Mouse (Mus musculus) gastrocnemius, adult 2 months (tissue): ENCODE results near the gene B4galt7. TPM values are rescaled to one million over a fixed set of nuclear protein-coding genes. Genes with fewer than 3 reads are reported as not detected.
A peak's percentile ranks its signal among the peaks of the same experiment; 100 is the strongest.
"Not testable (repeated sequence)": the region's sequence is repeated elsewhere in the genome, so short reads cannot be mapped to it uniquely, and the experiment has no call there.

Experiments
- DNase-seq: peaks from one replicate; pipeline ENCODE4 v3.0.0; 2022
- H3K27ac ChIP-seq: fragments of 200-600 bp; 2 replicates; pipeline ENCODE4 v1.8.1; 2022; ENCODE audit warnings: mild to moderate bottlenecking
- H3K4me3 ChIP-seq: fragments of 200-600 bp; 2 replicates; pipeline ENCODE4 v1.8.1; 2022; ENCODE audit warnings: mild to moderate bottlenecking, moderate library complexity
- CTCF ChIP-seq: fragments of 200-600 bp; IDR thresholded peaks from 2 replicates; pipeline ENCODE4 v1.8.1; 2022; ENCODE audit warnings: antibody characterized with exemption, mild to moderate bottlenecking, moderate library complexity
- intact Hi-C: fragments of 180-260 bp; cut with DNase I; formaldehyde crosslinking; loops from one replicate; pipeline ENCODE4 v1.15.1; 2025
- total RNA-seq, 2 experiments: library from RNA; stranded (reverse); gene quantifications; 2 replicates each; pipeline ENCODE4 v1.2.3; 2021

The B4galt7 gene
- total RNA-seq, 2 experiments from 2014 or later: 5.9 to 7.1 TPM

DNA sequence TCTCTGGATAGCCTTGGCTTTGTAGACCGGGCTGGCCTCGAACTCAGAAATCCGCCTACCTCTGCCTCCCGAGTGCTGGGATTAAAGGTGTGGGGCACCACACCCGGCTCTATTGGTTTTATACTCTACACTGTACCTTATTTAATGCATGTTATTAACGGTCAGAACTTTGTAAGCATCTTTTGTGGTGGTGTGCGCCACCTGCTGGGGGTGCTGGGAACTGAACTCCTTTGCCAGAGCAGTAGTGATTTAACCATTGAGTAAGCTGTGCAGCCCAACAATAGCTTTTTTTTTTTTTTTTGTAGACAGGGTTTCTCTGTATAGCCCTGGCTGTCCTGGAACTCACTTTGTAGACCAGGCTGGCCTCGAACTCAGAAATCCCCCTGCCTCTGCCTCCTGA is 40.8 kb downstream of the B4galt7 start:
- not testable (repeated sequence) for H3K4me3 ChIP-seq, H3K27ac ChIP-seq
- DNase-seq: peak; percentile 76
- intact Hi-C loops: loop anchor here (1.0 to 5.0 kb wide), 3 partner anchors 18 to 52 kb away; partner anchors contain the start of genes B230219D22Rik and Caml
- peak; percentile 85 for TF ChIP-seq CTCF

DNA sequence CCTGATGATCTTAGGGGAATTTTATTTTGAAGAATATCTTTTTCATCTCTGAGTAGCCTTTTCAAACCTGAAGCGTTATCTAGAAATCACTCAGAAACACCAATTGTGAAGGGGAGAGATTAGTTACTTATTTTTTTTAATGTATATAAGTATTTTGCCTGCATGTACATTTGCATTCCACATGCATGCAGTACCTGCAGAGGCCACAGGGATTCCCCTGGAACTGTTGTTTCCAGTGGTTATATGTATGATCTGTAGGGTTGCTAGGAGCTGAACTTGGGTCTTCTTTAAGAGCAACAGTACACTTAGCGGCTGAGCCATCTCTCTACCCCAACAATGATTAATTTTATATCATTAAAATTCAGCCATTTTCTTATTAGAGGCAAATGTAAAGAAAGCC is 44.8 kb downstream of the B4galt7 start:
- intact Hi-C loops: loop anchor here (5.0 kb wide), 1 partner anchor 48 kb away; the partner anchor contains the start of gene B230219D22Rik

DNA sequence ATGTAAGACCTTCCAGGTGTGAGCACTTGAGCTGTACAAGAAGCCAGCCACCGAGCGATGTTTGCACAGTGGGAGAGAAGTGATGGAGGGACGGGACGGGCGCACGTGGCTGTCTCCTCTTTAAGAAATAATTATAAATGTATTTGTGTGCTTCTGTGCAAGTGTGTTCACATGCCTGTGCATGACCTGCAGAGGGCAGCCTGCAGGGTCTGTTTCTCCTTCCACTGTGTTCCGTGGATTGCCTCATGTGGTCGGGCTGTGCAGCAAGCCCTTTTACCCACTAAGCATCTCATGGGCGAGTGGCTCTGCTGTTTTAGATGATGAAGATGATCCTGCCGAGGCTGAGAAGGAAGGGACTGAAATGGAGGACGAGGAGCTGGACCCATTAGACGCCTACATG is 50.4 kb downstream of the B4galt7 start:
- DNase-seq: no peak
- no peak; the same call in 1 of the 2 replicates for TF ChIP-seq CTCF
- H3K4me3 ChIP-seq: no peak overlapping the region
- H3K27ac ChIP-seq: no peak overlapping the region
- intact Hi-C loops: no loop called here

More for the DNA sequence above, 44.8 kb downstream of the B4galt7 start:
- Histone ChIP-seq H3K4me3 (no peak overlapping the region), H3K27ac (no peak overlapping the region)
- DNase-seq: no peak
- peak; percentile 36; the same call in 1 of the 2 replicates for TF ChIP-seq CTCF

DNA sequence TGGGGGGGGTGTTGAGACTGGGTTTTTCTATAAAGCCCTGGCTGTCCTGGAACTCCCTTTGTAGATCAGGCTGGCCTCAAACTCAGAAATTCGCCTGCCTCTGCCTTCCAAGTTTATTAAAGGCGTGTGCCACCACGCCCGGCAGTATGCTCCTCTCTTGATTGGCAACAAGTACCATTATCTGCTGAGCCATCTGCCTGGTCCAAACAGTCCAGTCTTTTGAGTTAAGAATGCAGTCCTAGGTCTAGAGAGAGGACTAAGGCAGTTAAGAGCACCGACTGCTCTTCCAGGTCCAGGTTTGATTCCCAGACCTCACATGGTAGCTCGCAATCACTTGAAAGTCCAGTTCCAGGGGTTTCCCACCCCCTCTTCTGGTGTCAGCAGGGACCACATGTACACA is 51.3 kb downstream of the B4galt7 start:
- no peak overlapping the region for H3K4me3 ChIP-seq
- no peak overlapping the region for H3K27ac ChIP-seq
- DNase-seq: no peak
- no peak for TF ChIP-seq CTCF
- intact Hi-C loops: no loop called here

Other genes with a start within 250 kb of the B4galt7 start
- 10 to 100 TPM; 36.7 to 42.3 TPM for gene Lman2, start 237.1 kb upstream of the B4galt7 start, total RNA-seq
- gene Rgs14, start 230.2 kb upstream of the B4galt7 start, total RNA-seq: under 1 TPM in 1 of 2 experiments, not detected in 1; 0.20 TPM
- gene Slc34a1, start 201.7 kb upstream of the B4galt7 start, total RNA-seq: not detected
- gene Pfn3, start 184.7 kb upstream of the B4galt7 start, total RNA-seq: not detected
- gene F12, start 173.1 kb upstream of the B4galt7 start, total RNA-seq: not detected
- 1 to 10 TPM; 9.6 to 10.0 TPM for gene Grk6, start 154.8 kb upstream of the B4galt7 start, total RNA-seq
- under 1 TPM; 0.18 to 0.22 TPM for gene Prr7, start 135.6 kb upstream of the B4galt7 start, total RNA-seq
- 1 to 10 TPM; 4.9 to 7.7 TPM for gene Dbn1, start 111.8 kb upstream of the B4galt7 start, total RNA-seq
- gene Pdlim7, start 86.2 kb upstream of the B4galt7 start, total RNA-seq: 100 to 1,000 TPM; 424 to 537 TPM
- 1 to 10 TPM in 1 of 2 experiments, under 1 TPM in 1; 0.77 to 1.5 TPM for gene Dok3, start 70.6 kb upstream of the B4galt7 start, total RNA-seq
- 10 to 100 TPM; 10.6 to 11.5 TPM for gene Ddx41, start 63.2 kb upstream of the B4galt7 start, total RNA-seq
- gene Fam193b, start 28.8 kb upstream of the B4galt7 start, total RNA-seq: 10 to 100 TPM; 14.4 to 16.6 TPM
- 10 to 100 TPM; 53.3 to 77.0 TPM for gene Tmed9, start 26.2 kb upstream of the B4galt7 start, total RNA-seq
- 1 to 10 TPM; 9.7 to 9.9 TPM for gene Caml, start 23.1 kb downstream of the B4galt7 start, total RNA-seq
- 10 to 100 TPM; 20.9 to 26.9 TPM for gene Ddx46, start 35.1 kb downstream of the B4galt7 start, total RNA-seq
- 10 to 100 TPM; 29.4 to 33.2 TPM for gene B230219D22Rik, start 93.2 kb downstream of the B4galt7 start, total RNA-seq
- 10 to 100 TPM; 33.3 to 34.4 TPM for gene Txndc15, start 114.8 kb downstream of the B4galt7 start, total RNA-seq
- 10 to 100 TPM; 18.2 to 25.7 TPM for gene Pcbd2, start 127.5 kb downstream of the B4galt7 start, total RNA-seq
- under 1 TPM; 0.23 to 0.39 TPM for gene Catsper3, start 184.7 kb downstream of the B4galt7 start, total RNA-seq
- under 1 TPM; 0.15 to 0.22 TPM for gene Pitx1, start 236.3 kb downstream of the B4galt7 start, total RNA-seq